Mouse (Mus musculus) cerebellum, postnatal 4 days (tissue): ENCODE measurements around the gene Mest.
A peak's percentile ranks its signal among the peaks of the same experiment; 100 is the strongest.

Experiments
- DNase-seq, 2 experiments: peaks; one replicate each; pipeline ENCODE4 v3.0.0; 2022; ENCODE audit warnings: low spot score in 2 of 2, mixed read lengths in 1 of 2

The Mest gene

DNA sequence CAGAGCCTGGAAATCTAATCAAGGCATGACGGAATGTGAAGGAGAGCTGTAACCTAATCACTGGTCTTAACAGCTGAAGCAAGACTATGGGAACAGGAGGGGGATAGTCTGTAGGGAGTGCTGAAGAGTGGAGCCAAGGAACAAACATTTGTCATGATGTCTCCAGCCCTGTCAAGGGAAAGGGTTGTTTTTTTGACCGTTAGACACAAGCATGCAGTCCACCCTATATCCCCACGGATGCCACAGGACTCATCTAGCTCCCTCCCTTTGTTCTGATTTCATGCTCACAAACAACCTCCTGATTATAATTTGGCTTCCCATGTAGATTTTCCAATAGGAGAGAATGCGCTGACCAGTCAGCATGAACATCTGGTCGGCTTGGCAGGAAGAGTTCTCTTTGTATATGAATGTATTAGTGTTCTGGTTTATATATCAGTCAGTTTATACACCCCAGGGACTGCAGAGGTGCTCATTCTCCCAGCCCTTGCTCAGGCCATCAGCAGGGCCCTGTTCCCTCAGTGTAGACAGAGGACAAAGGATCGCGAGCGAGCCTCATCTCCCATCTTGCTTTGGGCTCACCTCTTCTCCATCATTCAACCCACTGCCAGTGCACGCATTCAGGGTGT, 19.3 kb upstream of the Mest start:
- DNase-seq: no peak

DNA sequence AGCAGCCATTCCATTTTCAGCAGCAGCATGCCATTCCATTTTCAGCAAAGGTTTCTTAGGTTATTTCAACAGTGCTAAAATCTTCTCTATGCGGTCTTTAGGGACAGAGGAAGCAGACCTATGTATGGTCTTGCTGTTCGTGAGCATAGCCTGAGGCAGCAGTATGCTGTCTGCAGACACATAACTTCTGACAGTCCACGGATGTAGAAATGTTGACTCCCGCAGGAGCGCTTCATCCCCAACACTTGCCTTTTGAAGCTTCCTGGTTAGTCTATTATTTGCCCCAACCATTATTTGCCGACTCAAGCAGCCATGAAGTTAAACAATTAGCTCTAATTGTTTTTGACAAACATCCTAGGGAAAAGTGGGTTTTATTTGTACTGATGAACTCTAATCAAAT, 14.2 kb upstream of the Mest start:
- no peak for DNase-seq

DNA sequence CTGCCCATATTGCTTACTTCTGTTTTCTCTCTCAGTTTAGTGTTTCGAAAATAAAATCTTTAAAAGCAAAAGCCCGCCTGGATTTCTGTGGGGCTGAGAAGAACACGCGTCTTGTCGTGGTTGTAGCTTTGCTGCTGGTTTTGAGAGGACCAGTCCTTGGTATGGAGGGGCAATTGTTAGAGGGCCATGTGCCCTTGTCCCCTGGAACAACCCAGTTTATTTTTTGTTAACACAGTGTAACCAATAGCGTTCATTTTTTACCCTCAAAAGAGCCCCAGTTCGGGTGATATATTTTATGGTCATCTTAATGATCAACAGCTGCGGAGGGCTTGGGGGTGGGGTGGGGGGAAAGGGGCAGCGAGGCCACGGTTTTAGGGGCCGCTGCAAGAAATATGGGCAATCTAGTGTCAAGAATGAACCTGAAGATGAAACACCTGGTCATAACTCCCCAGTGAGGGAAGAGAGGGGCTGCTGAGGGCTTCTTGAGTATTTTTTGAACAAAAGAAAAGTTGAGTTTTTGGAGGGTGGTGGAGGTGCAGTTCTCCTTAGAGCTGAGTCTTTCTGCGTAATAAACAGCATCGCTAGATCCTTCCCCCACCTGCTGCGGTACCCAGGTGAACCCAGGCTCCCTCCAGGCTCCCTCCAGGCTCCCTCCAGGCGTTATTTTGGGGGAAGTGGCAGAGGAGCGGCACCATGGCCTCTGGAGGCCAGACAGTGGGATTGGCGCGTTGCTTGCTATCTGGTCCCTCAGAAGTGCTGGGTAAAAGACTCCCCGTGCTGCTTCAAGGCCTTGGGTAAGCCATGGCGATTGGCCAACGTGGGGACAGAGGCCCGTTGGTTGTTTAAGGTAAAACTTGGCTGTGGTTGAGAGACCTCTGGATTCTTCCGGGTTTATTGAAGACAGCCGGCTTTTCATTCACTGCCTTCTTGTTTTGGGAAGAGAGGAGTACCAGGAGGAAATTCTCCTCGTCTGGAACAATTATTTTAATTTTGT, 12.7 kb upstream of the Mest start:
- no peak for DNase-seq

DNA sequence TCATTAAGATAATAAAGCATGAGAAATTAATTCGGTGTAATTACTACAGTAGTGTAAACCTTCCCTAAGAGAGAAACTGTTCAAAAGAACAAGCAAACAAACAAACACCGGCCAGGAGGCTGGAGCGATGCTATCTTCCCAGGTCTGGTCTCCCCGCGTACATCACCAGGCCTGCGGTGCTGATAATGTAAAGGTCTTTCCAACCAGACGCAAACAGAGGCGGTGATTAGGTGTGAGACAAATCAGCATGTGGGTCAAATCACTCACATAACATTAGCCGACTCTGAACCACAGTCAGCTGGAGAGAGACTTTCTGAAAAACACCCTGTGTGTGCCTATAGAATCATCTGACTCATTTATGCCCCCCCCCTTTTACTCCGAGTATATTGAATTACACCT, 12.0 kb upstream of the Mest start:
- no peak for DNase-seq

DNA sequence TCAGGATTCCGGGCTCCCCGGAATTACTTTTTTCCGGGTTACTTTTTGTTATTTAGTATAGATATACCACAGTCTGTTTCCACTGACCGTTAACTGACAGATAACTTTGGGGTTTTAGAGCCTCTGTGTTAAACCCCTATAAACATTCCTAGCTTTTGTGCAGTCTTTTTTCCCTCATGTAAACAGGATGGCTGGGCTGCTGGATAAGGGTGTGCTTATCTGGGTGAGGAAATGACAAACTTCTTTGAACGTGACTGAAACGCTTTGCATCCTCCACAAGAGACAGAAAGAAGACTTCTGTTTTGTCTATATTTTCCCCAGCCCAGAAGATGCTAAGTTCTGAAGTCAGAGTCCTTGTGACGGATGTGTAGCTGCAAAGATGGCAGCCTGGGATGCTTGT, 10.9 kb upstream of the Mest start:
- DNase-seq: no peak

DNA sequence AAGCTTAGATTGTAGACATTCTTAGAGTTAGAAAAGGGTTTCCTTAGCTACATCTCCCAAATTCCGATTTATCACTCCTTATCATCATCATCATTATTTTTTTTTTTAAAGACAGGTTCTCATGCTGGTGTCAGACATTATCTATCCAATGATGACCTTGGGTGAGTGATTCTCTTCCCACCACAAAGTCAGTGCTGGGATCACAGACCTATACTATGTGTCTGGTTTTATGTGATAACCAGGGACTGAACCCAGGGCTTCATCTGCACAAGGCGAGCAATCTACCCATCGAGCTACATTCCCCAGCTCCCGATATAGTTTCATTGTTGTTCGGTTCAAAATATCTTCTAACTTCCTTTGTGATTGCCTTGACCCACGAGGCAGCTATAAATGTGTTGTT, 9.9 kb upstream of the Mest start:
- DNase-seq: no peak

DNA sequence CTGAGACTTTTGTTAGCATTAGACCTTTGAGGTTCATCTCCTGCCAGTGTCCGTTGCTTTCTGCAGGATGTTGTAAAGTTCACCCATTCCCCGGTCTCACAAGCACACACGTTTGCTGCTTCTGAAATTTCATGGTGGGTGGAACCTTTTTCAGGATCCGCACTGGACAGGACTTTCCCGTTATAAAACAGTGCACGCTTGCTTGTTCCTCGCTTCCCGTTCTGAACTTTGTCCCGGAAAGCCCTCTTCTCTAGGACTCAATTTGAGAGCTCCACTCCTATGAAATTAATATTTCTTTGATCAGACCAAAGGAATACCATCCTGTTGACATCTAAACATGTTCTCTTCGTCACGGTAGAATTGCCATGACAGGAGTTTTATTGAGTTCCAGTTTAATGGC, 9.5 kb upstream of the Mest start:
- no peak for DNase-seq

DNA sequence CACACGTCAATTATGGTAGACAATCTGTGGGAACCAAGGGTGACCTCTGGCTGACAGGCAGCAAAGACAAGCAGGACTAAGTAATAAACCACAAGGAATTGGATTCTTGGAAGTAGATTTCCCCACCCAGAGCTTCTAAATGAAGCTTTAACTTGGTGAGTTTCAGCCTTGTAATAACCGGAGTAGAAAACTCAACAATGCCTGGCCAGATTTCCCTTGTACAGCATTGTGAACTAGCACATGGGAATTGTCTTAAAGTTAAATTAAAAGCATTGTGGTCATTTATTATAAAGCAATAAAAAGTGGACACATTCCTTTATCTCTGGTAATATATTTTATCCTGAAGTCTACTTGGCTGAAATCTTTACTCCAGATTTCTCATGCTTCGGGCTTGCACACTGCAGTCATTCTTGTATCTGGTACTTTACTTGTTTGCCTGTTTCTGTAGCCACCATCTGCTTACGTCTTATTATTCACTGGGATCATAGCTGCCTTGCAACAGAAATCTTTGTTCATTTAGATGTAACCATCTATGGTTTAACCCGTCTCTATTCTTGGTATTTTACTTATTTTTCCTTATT, 8.4 kb upstream of the Mest start:
- DNase-seq: no peak

DNA sequence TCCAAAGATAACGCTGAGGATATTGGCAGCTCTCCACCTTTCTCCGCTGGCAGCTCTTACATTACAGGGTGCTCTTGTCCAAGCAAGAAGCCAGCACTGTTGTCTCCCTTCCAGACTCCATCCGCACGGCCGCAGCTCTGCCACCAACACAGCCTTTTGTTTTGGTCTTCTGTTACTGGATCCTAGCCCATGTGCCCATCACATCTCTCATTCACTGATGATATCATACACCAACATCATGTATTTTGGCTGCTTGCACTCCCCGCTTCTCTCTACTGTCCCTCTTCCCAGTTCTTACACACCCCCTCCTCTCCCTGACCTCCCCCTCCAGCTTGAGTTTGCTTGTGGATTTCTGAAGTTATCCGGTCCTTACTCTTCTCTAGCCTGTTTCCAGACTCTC, 6.6 kb upstream of the Mest start:
- no peak for DNase-seq

DNA sequence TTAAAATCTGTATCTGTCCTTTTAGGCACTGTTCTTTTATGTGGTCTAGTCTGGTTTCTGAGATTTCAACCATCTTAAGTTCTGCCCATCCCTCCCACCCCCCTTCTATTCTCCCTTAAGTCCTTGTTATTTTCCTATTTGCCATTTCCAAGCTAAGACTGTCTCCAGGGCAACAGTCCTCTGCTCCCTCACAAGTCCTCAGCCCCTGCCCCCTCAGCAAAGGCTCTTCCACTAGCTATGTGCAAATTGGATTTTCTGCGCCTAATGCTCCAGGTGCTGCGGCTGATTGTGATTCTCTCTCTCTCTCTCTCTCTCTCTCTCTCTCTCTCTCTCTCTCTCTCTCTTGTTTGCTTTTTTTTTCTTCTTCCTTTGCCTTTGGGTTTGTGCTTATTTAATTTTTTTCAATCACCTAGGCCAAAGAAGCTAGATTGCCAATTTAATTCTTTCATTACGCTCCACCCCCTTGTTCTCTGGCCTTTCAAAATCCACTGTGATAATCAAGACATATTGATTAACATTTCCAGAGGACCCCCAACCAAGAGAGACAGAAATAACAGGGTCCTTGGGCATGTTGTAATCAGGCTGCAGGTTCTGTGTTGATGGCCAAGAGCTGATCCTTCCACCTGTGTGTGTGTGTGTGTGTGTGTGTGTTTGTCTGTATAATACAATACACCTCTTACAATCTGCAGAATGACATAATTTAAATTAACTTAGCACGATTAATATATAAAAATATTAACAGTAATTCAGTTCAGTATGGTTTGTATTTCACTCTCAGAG, 772 bp upstream of the Mest start:
- DNase-seq: no peak

DNA sequence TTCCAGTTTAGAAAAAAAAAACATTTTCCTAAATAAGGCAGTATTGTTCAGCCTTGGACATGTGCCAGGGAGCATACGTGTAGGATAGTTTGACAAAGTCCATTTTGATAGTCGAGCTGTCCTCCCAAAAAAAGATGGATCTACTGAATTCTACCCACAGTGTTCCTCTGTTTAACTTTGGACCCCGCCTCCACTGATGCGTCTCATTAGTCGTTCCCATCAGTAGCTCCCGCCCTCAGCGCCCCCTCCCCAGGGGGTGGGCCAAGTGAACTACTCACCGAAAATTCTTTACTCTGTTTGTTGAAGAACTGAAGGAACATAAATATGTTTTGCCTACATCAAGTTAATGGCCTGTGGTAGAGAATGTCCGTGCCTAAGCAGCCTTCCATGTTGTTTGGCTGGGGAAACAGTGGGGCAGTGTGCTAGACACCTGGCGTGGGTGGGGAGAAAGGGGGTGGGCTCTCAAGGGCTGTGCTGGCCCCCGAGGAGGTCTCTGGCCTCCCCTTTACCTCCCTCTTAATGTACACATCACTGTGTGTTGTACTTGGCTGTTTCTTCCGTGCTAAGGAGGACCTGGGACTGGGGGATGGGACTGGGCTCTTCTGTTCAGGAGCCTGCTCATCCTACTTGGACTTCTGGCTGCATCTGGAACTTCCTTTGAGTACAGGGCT, 7.1 kb downstream of the Mest start:
- DNase-seq: no peak

DNA sequence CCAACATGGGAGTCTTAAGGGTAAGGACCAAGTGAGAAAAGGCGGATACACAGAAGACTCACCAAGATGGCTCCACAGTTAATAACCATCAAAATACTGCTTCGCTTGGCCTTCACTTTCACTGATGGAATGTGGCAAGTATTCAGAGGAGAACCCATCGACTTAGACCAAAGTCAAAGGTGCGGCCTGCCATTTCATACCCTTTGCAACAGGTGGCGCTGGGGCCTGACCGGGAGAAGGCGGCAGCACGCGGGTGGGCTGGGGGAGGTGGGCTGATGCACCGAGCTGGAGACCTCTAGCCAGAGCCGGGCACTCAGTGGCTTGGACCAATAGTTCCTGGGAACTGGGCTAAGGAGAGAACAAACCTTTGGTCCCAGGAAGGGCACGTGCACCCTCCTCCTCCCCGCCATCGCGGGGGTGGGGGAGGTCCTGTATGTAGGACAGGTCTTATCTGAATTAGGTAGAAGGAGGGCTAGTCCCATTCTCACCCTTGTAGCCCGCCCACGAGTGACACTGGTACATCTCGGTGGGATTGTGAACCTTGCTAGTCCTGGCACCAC, 9.3 kb downstream of the Mest start:
- no peak for DNase-seq

DNA sequence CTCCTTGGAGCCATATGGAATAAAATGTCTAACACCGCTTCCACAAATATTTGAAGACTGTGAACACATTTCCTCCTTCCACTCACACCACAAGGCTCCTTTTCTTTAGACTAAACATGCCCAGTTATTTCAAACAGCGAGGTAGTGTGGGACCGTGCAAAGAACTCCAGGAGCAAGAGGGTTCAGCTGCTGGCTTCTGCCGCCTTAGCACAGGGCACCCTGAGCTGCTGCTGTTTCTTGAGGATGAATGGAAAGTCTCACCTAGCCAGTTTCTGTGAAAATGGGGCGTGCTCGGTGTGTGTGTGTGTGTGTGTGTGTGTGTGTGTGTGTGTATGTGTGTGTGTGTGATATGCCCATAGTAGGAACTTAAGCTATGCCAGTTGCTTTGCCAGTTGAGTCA, 11.1 kb downstream of the Mest start:
- no peak for DNase-seq

DNA sequence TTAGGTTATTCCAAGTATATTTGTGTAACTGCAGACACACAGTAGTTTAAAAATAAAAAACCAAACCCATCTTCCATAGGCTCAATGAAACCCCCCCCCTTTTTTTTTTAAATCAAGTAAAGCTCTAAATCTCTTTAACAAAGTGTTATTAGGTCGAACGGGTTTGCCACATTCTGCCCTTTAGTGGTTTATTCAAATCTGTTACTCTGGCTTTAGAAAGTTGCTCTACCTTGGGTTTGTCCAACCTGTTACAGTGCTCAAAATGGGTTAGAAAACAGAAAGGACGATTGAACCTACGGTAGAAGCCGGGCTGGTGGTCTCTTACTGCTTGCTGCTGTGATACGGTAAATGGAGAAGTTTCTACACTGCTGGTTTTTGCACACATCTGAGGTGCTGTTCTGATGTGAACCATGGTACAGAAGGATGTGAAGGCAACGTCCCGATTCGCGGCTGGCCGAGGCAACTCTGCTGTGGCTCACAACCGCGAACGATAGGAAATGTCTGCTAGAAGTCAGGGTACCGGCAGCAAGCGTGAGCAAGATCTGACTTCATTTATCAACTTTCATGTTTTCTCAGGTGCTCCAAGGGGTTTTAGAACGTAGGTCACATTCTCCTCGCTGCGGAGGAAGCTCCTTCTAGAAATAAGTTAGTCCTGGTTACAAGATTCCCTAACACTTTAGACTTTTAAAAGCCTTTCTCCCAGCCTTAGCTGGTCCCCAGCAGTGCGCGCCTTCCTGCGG, 11.8 kb downstream of the Mest start:
- no peak for DNase-seq

DNA sequence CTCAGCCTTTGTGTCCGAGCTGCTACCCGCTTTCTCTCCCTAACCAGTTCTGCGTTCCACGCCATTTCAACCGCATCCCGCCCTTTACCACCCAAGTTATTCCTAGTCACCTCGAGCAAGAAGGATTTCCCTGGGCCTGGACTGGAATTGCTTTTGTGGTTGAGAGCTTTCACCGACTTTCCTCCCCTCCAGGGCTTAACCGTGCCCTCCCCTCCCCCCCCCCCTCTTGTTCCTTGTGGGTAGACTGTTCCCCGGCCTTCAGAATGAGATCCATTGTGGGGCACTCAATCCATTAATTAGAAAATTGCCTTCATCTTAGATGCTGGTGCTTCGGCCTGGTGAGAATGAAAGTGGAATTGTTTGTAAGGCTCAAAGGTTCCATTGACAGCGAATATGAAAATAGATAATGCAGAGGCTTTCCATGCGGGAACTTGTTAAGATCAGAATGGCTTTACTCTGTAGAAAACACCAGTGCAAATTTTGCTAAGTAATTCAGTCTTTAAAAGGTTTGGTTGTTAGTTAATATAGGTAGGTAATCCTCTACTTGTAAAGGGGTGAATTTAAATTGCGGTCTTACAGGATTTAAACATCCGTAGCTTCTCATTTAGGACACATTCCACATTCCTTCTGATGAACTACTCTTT, 12.5 kb downstream of the Mest start:
- no peak for DNase-seq

DNA sequence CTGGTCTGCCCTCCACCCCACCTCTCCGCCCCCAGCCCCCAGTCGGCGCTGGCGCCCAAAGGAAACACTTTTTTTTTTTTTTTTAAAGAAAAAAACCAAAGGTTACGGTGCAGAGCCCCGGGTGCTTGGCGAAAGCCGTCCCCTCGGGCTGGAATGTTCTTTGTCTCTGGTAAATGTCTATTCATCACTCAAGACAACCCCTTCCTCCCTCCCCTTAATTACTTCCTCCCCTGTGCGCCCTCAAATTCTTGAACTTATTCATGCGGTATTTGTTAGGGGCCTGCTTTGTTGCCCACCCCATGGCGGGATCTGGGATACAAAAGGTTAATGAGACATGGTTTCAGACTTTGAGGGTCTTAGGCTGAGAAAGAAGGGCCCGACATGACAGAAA, 13.0 kb downstream of the Mest start:
- no peak for DNase-seq

DNA sequence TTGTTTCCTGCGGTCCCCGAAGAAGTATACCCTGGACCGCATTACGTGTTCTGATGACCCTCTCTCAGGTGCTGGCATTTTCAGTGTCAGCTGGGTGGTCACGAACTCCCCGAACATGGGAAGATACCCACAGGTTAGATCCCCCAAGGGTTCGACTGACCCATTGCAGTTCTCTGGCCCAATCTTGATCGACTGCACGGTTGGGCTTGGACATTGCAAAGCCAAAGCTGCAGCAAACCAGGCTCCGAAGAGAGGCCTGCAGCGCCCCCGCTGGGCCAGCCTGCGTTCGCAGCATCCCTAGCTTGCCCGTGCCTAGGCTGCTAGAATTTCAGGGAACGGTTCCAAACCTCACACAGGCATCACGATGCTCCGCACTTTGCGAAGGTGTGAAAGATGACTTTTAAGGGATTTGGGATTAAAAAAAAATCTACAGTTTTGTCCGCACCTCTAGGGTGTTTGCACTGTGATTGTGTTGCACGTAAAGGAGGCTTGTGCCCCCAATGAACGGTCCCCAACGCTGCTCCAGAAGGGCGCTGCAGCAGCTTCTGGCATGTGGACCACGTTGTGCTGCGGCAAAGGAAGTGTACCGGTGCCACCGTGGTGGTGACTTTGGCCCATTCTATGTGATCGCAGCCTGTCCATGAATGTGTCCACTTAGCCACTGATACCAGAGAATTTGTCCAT, 13.7 kb downstream of the Mest start:
- peak; percentile 68 to 76 for DNase-seq

DNA sequence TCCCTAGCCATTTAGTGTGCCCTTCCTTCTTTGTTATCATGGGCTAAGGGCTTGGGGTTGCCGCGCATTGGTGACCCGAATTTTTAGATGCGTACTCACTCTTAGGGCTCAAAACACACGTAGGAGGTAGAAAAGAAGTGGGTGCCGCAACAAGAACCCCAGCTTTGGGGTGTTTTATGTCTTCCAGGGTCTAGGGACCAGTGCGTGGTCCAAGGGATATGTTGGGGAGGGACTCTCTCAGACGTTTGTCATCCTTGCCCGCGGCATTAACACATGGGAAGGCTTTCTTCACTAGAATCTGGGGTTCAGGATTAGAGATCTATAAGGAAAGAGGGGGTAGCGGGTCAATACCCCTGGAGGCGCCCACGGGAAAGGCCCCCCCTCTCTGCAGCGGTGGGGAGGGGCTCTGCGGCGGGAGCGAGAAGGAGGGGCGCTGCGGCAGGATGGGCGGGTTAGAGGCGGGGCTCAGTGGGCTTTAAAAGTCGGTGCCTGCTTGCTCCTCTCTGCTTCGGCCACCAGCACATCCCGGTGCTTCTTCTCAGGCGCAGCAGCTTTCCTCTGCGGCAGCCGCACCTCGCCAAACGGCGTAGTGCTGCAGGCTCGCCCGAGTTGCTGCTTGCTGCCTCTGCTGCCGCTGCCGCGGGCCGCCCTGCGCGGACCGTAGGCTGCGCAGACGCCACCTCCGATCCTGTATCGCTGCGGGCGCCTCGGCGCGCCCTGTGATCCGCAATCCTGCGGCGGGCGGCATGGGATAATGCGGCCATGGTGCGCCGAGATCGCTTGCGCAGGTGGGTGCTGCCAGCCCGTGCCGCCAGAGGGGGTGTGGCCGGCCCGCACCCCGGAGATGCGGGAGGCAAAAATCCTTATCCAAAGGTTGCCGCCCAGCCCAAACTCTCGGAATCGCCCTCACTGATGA, 14.5 kb downstream of the Mest start:
- DNase-seq: peak; percentile 62 to 74
